Mouse (Mus musculus): Measurements from ENCODE around the gene Gm20897.
"Not testable (repeated sequence)": the region's sequence is repeated elsewhere in the genome, so short reads cannot be mapped to it uniquely, and the experiment has no call there.

Gene Gm20897

GRCm38 (mm10) chrY:38502138-38502537 is at the start of gene Gm20897:
Gm20897 (minus strand) TSS chrY:38502238.
- DNase-seq (ENCODE audit: low spot score in 2 of 2): not testable (repeated sequence)
